In genomic region chr13:58843826-58844225, GRCm38 (mm10) we compare ENCODE assay signal across 20 mouse cellular contexts. TPM values are rescaled to one million over a fixed set of nuclear protein-coding genes. Genes with fewer than 3 reads are reported as not detected.
A peak's percentile ranks its signal among the peaks of the same experiment; 100 is the strongest.
DNase-seq lines count a peak whose midpoint lies in the region; ATAC-seq and TF ChIP-seq lines count a peak whose summit lies in the region.
"Had no signal": no experiment of that assay in that cellular context is flagged by ENCODE, and none has a peak within 500 bp of the region (broad histone marks: within the 10 kb centered on the region; RNA-seq: fewer than 3 reads in every experiment).

No protein-coding gene starts in this region.

- no peak overlapping the region for H3K4me3 ChIP-seq in intestine, postnatal 0 days (ENCODE audit: low read depth, low read length)
- H3K4me3 ChIP-seq: gastrocnemius, adult 2 months; hindbrain, embryonic 12.5 days; left cerebral cortex, adult 2 months; limb, embryonic 12.5 days; liver, embryonic 15.5 days; midbrain, embryonic 13.5 days; myocyte; stomach, embryonic 15.5 days had no signal

- WGBS in intestine, postnatal 0 days: 85% methylated on average over 9 of the region's 9 CpGs

- no peak overlapping the region for H3K4me2 ChIP-seq in intestine, postnatal 0 days (replicated peaks; ENCODE audit: low read depth)
- H3K4me2 ChIP-seq: hindbrain, embryonic 12.5 days; limb, embryonic 12.5 days; liver, embryonic 15.5 days; midbrain, embryonic 13.5 days; stomach, embryonic 15.5 days had no signal

- ATAC-seq in intestine, postnatal 0 days: no peak
- ATAC-seq: intestine, embryonic 16.5 days; midbrain, embryonic 13.5 days had no signal

- H3K27ac ChIP-seq in intestine, postnatal 0 days (ENCODE audit: low read depth, low read length): no peak overlapping the region
- H3K27ac ChIP-seq: gastrocnemius, adult 2 months; hindbrain, embryonic 12.5 days; left cerebral cortex, adult 2 months; limb, embryonic 12.5 days; liver, embryonic 15.5 days; midbrain, embryonic 13.5 days; stomach, embryonic 15.5 days had no signal

- H3K36me3 ChIP-seq in intestine, postnatal 0 days (ENCODE audit: control insufficient read depth, insufficient read depth): no peaks in the 10 kb centered on the region
- H3K36me3 ChIP-seq: limb, embryonic 12.5 days; liver, embryonic 15.5 days; stomach, embryonic 15.5 days had no signal

- no peaks in the 10 kb centered on the region for H3K4me1 ChIP-seq in intestine, postnatal 0 days (replicated peaks; ENCODE audit: control insufficient read depth, insufficient read depth, low read length)
- H3K4me1 ChIP-seq: liver, embryonic 15.5 days had no signal

- H3K27me3 ChIP-seq in intestine, postnatal 0 days (replicated peaks; ENCODE audit: control insufficient read depth, insufficient read depth, low read length): no peaks in the 10 kb centered on the region
- H3K27me3 ChIP-seq: hindbrain, embryonic 12.5 days; limb, embryonic 12.5 days; liver, embryonic 15.5 days; midbrain, embryonic 13.5 days; stomach, embryonic 15.5 days had no signal

- no peaks in the 10 kb centered on the region for H3K9me3 ChIP-seq in intestine, postnatal 0 days (ENCODE audit: control insufficient read depth)
- H3K9me3 ChIP-seq: liver, embryonic 15.5 days; midbrain, embryonic 13.5 days; stomach, embryonic 15.5 days had no signal

- H3K9ac ChIP-seq in intestine, postnatal 0 days (ENCODE audit: low read depth, low read length): no peak overlapping the region
- H3K9ac ChIP-seq: hindbrain, embryonic 12.5 days; limb, embryonic 12.5 days; liver, embryonic 15.5 days; midbrain, embryonic 13.5 days; stomach, embryonic 15.5 days had no signal

- TF ChIP-seq CTCF in intestine, postnatal 0 days (IDR thresholded peaks at IDR 0.05; ENCODE audit: low read depth): no peak

- DNase-seq in cerebellum, adult 11-12 months: peak; percentile 68
- no peak for DNase-seq in cerebellum, adult 8-10 months
- DNase-seq in left cerebral cortex, postnatal 4 days: peak; percentile 64
- no peak for DNase-seq in left cerebral cortex, adult 11 months (ENCODE audit: low spot score)
- DNase-seq in cerebellum, adult 9-11 months: peak; percentile 71
- peak; percentile 23 for DNase-seq in testis, postnatal 14 days (ENCODE audit: low spot score)
- DNase-seq: gastrocnemius, adult 2 months; kidney, postnatal 10 days; right cerebral cortex, adult 18-20 months; thymus, postnatal 25 days had no signal

- intact Hi-C loops in left cerebral cortex, postnatal 4 days (cut with DNase I): no loop called here

RNA-seq across cellular contexts. Expression of gene Ntrk2, which starts 37.5 kb away (rescaled TPM):
- 100 to 1,000 TPM; 288 to 312 TPM for total RNA-seq in left cerebral cortex, postnatal 4 days (2021)
- 0.81 and 1.6 TPM in 2 replicates for polyA plus RNA-seq in intestine, postnatal 0 days (2015; fragmentation: Nextera tagmentation; extraction: Ambion mirVana)
- polyA plus RNA-seq: C2C12, myocyte had no signal

Comparison
In these comparisons a context has a peak if more than half of its experiments do, and no peak if none do; other contexts are left out.
1. DNase-seq: peak in cerebellum, adult 11-12 months (single experiment), left cerebral cortex, postnatal 4 days (single experiment), cerebellum, adult 9-11 months (single experiment) and testis, postnatal 14 days (single experiment); none in cerebellum, adult 8-10 months (single experiment) and left cerebral cortex, adult 11 months (single experiment).